Mouse (Mus musculus) embryonic facial prominence, embryonic 11.5 days (tissue): Measurements from ENCODE around the gene Lrr1. TPM values are rescaled to one million over a fixed set of nuclear protein-coding genes. Genes with fewer than 3 reads are reported as not detected.

ENCODE experiments used
- ATAC-seq: fragments of 200-750 bp; cut with Nextera tagmentation; replicated peaks from 2 replicates; pipeline ENCODE4 v1.8.0; 2017; ENCODE audit warnings: low read depth; ENCODE audit not compliant: insufficient number of reproducible peaks, low FRiP score, low TSS enrichment
- DNase-seq: peaks from one replicate; pipeline ENCODE4 v3.0.0-alpha.2; 2015; ENCODE audit warnings: low spot score
- H3K27ac ChIP-seq: fragments of 300-500 bp; sonication (generic); replicated peaks from 2 replicates; pipeline ENCODE4 v1.5.1; 2014; ENCODE audit warnings: mild to moderate bottlenecking, low read depth, low read length, control low read depth
- H3K27me3 ChIP-seq: fragments of 300-500 bp; sonication (generic); 2 replicates; pipeline ENCODE4 v1.6.1; 2014; ENCODE audit warnings: mild to moderate bottlenecking, low read length, moderate library complexity, mixed read lengths; ENCODE audit not compliant: control insufficient read depth, insufficient read depth
- H3K36me3 ChIP-seq: fragments of 300-500 bp; sonication (generic); replicated peaks from 2 replicates; pipeline ENCODE4 v1.6.1; 2014; ENCODE audit warnings: low read depth, mild to moderate bottlenecking, low read length, moderate library complexity, mixed read lengths; ENCODE audit not compliant: control insufficient read depth, insufficient read depth
- H3K4me1 ChIP-seq: fragments of 300-500 bp; sonication (generic); 2 replicates; pipeline ENCODE4 v1.6.1; 2014; ENCODE audit warnings: low read length, mixed read lengths; ENCODE audit not compliant: control insufficient read depth, insufficient read depth
- H3K4me2 ChIP-seq: fragments of 300-500 bp; sonication (generic); 2 replicates; pipeline ENCODE4 v1.6.1; 2014; ENCODE audit warnings: low read depth, mild to moderate bottlenecking, control low read depth, low read length, moderate library complexity
- H3K4me3 ChIP-seq: fragments of 300-500 bp; sonication (generic); 2 replicates; pipeline ENCODE4 v1.5.1; 2014; ENCODE audit warnings: low read depth, low read length, control low read depth
- H3K9ac ChIP-seq: fragments of 300-500 bp; sonication (generic); replicated peaks from 2 replicates; pipeline ENCODE4 v1.6.1; 2014; ENCODE audit warnings: mild to moderate bottlenecking, control low read depth, low read length
- H3K9me3 ChIP-seq: fragments of 300-500 bp; sonication (generic); replicated peaks from 2 replicates; pipeline ENCODE4 v1.6.1; 2016; ENCODE audit warnings: mild to moderate bottlenecking, low read length, inconsistent platforms, mixed read lengths; ENCODE audit not compliant: control insufficient read depth
- WGBS: fragments of 180-500 bp; shearing (Covaris S2); extraction: QIAGEN DNeasy Blood & Tissue Kit; methylation state at CpG from one replicate; pipeline ENCODE4 v1.1.7; 2014; 5-methylcytosine and 5-hydroxymethylcytosine counted together
- polyA plus RNA-seq: library from polyadenylated mRNA; unstranded; fragments of >200 nt; fragmentation: Nextera tagmentation; extraction: Ambion mirVana; gene quantifications from 2 replicates; pipeline ENCODE4 v1.2.1, GENCODE M21; 2014

The Lrr1 gene
- polyA plus RNA-seq, 1 experiment from 2014 or later, result 26.4 TPM

DNA sequence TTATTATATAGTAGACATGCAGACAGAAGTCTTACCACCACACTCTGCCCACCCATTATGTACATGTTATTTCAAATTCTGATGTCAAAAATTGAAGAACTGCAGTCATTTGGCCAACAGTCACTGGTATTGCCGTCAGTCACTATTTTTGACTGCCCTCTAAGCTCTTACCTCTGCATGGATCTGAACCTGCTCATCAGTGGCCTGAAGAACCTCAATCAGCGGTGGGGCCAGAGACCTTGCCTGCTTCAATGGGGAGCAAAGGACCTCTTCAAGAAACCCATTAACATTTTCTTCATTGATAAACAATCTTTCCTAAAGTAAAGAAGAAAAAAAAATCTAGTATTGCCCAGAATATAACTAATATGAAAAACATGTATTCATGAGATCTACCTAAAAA lies 24.0 kb downstream of the Lrr1 start:
- Histone ChIP-seq H3K36me3 (no peaks in the 10 kb centered on the region), H3K27ac (no peak overlapping the region)
- 98% methylated on average over 2 of the region's 2 CpGs for WGBS

DNA sequence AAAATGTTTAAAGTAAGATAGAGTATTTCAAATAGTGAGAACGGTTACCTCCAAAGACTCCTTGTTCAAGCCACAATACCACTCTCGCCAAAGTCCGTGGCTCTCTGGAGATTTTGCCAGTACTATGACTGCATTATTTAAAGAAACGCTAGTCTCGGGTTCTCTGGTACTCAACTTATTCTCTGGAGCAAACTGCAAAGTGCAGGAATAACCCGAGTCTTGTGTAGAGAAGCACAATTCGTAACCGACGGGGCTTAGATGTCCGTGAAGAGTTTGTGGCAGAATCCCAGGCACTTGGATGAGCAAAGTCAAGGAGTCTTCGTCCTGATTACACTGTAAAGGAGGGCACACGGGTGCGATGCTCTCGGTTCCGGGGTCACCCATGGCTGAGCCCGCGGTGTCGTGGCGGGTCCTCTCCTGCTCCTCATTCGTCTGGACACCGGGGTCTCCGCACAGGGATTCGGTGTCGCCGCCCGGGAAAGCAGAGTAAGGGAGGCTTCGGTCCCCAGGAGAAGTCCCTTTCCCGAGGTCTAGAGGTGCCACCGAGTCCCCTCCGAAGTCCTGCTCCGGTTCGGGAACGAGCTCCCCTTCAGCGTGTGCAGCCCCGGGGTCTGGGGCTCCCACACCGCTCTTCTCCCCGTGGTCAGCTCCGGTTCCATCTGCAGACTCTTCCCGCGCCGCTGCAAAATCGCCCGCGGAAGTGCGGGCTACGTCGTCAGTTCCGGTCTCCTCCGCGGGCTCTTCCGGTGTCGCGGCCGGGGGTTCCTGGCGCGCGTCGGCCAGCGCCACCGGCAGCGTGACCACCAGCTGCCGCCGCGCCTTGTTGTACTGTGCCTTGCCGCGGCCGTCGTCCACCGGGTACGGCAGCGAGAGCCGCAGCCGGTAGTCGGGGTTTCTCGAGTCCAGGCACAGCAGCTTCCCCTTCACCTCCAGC lies 28.1 kb downstream of the Lrr1 start, which contains the start of gene Gm49383:
TSS of gene Gm49383 (minus strand) at position 661 of the 934 bp plus-strand sequence.
- WGBS, result under 1% methylated on average over 75 of the region's 75 CpGs
- Histone ChIP-seq H3K9me3 (no peaks in the 10 kb centered on the region), H3K4me3 (peak within 1 kb of the TSS; percentile 96), H3K4me1 (no peaks in the 10 kb centered on the region), H3K27ac (peak within 1 kb of the TSS; percentile 74), H3K4me2 (peak within 1 kb of the TSS; percentile 95), H3K27me3 (no peaks in the 10 kb centered on the region), H3K36me3 (no peaks in the 10 kb centered on the region), H3K9ac (peak within 1 kb of the TSS; percentile 86)
- peak; percentile 90 for DNase-seq
- ATAC-seq, result peak; percentile 81

More for the DNA sequence above, 24.0 kb downstream of the Lrr1 start:
- H3K27me3 ChIP-seq, result no peaks in the 10 kb centered on the region
- H3K4me3 ChIP-seq, result no peak overlapping the region
- no peak overlapping the region for H3K9ac ChIP-seq
- DNase-seq (no peak), ATAC-seq (no peak)
- H3K4me2 ChIP-seq, result no peak overlapping the region
- no peaks in the 10 kb centered on the region for H3K9me3 ChIP-seq
- no peaks in the 10 kb centered on the region for H3K4me1 ChIP-seq

DNA sequence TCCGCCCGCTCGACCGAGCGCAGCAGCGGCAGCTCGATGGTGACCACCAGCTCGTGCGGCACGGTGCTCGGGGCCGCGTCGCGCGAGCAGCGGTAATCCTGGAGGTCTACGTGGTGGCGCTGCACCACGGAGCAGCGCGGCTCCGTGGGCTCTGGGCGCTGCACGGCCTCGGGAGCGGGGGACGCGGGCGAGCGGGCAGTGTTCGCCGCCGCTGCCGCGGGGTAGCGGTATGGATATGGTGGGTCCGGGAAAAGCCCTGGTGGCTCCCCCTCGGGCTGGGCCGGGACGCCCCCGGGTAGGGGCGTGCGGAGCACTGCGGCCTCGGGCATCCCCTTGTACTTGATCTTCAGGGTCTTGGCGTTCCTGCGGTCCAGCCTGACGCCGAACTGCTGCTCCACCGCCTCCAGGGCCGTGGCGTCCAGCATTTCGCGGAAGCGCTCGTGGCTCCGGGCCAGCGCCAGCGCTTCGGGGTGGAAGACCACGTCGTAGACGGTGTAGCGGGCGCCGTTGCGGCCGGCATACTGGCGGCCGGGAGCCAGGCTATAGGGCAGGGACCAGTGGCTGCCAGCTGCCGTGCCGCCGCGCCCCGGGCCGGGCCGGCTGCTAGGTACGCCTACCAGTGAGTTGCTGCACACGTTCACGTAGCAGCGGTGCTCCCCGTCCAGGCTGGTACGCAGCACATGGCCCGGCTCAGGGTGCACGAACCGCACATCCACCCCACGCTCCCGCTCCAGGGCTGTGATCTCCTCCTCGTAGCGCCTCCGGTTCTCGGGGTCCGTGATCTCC lies 29.0 kb downstream of the Lrr1 start:
- Histone ChIP-seq H3K4me2 (peak overlapping the region; percentile 95), H3K4me1 (no peaks in the 10 kb centered on the region), H3K9ac (peak overlapping the region; percentile 86), H3K27me3 (no peaks in the 10 kb centered on the region), H3K9me3 (no peaks in the 10 kb centered on the region), H3K4me3 (peak overlapping the region; percentile 96), H3K27ac (peak overlapping the region; percentile 74), H3K36me3 (no peaks in the 10 kb centered on the region; the same call in 1 of the 2 replicates)
- under 1% methylated on average over 73 of the region's 94 CpGs for WGBS
- ATAC-seq (peak; percentile 74), DNase-seq (peak; percentile 26)

DNA sequence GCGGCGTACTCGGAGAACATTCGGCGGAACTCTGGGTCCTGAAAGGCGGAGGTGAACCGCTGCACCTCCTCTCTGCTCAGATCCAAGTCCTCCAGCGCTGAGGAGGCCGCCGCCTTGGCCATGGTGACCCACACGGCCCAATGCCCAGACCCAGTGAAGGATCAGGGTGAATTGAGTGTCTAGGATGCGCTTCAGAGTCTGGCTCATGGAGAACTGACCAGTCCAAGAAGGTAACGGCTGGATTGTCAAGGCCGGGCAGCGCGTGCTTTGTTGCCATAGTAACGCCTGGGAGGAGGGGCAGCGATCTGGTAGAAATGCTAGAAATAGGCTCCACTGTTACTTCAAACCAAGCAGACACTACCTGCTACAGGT lies 29.5 kb downstream of the Lrr1 start, which contains the start of gene Dnaaf2:
TSS of gene Dnaaf2 (minus strand) at position 266 of the 372 bp plus-strand sequence.
- ATAC-seq (peak; percentile 11; the same call in 1 of the 2 replicates), DNase-seq (peak; percentile 80)
- H3K27me3 ChIP-seq, result no peaks in the 10 kb centered on the region
- peak within 1 kb of the TSS; percentile 96 for H3K4me3 ChIP-seq
- 0% methylated on average over 18 of the region's 18 CpGs for WGBS
- H3K9me3 ChIP-seq, result no peaks in the 10 kb centered on the region
- peak within 1 kb of the TSS; percentile 95 for H3K4me2 ChIP-seq
- peak within 1 kb of the TSS; percentile 74 for H3K27ac ChIP-seq
- no peaks in the 10 kb centered on the region for H3K4me1 ChIP-seq
- H3K9ac ChIP-seq, result peak within 1 kb of the TSS; percentile 86
- H3K36me3 ChIP-seq, result no peaks in the 10 kb centered on the region; the same call in 1 of the 2 replicates

DNA sequence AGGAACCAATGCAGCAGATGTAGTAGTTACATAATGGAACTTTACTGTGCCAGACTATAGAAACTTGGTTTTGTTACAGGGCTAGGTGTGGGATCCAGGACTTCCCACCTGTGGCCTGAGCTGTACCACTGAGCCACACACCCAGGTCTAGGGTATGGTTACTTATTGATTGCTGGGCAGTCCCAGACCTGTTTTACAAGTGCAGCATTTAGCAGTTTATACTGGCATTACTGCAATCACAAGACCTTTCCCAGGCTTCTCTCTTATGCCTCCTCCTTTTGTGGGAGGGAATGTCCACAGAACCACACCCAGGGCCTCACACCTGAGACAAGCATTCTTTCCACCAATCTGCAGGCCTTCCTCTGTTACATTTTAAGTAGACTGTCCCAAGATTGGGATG lies 30.4 kb downstream of the Lrr1 start:
- H3K36me3 ChIP-seq, result no peaks in the 10 kb centered on the region; the same call in 1 of the 2 replicates
- H3K4me2 ChIP-seq, result no peak overlapping the region
- no peak overlapping the region for H3K4me3 ChIP-seq

DNA sequence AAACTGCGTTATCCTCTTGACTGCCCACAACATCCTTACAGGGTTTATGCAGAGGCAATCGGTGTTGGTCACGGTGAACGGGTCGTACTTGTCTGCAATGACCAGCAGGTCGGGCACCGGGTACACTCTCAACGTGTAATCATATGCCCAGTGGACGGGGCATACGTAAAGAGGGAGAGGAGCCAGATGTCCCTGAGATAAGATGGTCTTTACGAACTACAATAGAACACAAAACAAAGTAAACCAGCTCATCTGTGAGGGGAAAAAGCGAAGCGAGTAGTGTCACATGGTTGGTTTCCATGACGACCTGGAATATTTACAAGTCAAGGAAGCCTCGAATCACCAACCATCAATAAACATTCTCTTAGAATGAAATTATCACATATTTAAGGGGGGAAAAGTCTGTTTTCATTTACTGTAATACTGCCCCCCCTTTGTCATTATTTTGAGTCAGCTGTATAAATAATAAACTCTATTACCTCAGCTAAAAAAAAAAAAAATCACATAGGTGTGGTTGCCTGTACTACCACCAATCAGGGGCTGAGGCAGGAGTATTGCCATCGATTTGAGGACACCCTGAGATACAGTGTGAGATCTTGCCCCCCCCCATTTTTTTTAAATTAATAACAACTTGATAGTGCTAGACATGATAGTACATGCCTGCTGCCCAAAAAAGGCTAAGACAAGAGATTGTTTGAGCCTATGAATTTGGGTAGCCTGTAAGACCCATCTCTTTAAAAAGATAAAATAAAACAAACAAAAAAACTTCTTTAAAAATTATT lies 35.6 kb downstream of the Lrr1 start, which contains the start of gene Gm49384:
TSS of gene Gm49384 (minus strand) at position 216 of the 782 bp plus-strand sequence.
- no peaks in the 10 kb centered on the region; the same call in 1 of the 2 replicates for H3K36me3 ChIP-seq
- H3K4me3 ChIP-seq, result no peak within 1 kb of the TSS
- no peak within 1 kb of the TSS for H3K27ac ChIP-seq
- H3K9ac ChIP-seq, result no peak within 1 kb of the TSS
- H3K27me3 ChIP-seq, result no peaks in the 10 kb centered on the region
- 85% methylated on average over 16 of the region's 16 CpGs for WGBS
- no peak within 1 kb of the TSS for H3K4me2 ChIP-seq
- ATAC-seq, result 0 out of 2 replicates have a peak, but pooled peaks have one; percentile 46
- no peaks in the 10 kb centered on the region for H3K4me1 ChIP-seq
- DNase-seq, result peak; percentile 38
- no peaks in the 10 kb centered on the region for H3K9me3 ChIP-seq

More for the DNA sequence above, 30.4 kb downstream of the Lrr1 start:
- no peak for DNase-seq
- Histone ChIP-seq H3K27ac (no peak overlapping the region), H3K27me3 (no peaks in the 10 kb centered on the region), H3K4me1 (no peaks in the 10 kb centered on the region), H3K9ac (no peak overlapping the region), H3K9me3 (no peaks in the 10 kb centered on the region)
- no peak for ATAC-seq

DNA sequence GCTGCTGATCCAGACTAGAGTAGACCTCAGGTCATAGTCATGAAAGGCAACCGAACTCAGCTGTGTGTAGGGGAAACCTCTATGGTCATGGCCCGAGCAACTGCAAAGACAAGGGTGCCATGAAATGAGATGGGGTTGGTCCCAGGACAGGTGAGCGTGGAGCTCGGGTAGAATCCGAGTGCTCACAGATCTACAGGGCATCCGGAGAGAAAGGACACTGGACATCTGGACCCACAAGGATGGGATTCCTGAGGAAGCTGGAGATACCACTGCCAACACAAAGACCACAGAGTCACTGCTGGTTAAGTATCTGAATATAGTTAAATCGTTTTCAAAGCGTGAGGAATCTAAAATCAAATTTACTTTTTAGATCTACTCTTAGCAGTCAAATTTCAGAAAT lies 38.8 kb downstream of the Lrr1 start:
- no peak overlapping the region for H3K9ac ChIP-seq
- H3K4me2 ChIP-seq, result no peak overlapping the region
- no peaks in the 10 kb centered on the region; the same call in 1 of the 2 replicates for H3K36me3 ChIP-seq
- no peaks in the 10 kb centered on the region for H3K27me3 ChIP-seq
- DNase-seq (no peak), ATAC-seq (no peak)
- 96% methylated on average over 8 of the region's 8 CpGs for WGBS
- H3K4me1 ChIP-seq, result no peaks in the 10 kb centered on the region
- H3K9me3 ChIP-seq, result no peaks in the 10 kb centered on the region
- H3K4me3 ChIP-seq, result no peak overlapping the region
- no peak overlapping the region for H3K27ac ChIP-seq
